Mouse (Mus musculus) forebrain, embryonic 16.5 days (tissue): ENCODE measurements around the gene Tmcc1. TPM values are rescaled to one million over a fixed set of nuclear protein-coding genes. Genes with fewer than 3 reads are reported as not detected.

ENCODE experiments used
- ATAC-seq: fragments of 200-750 bp; cut with Nextera tagmentation; 2 replicates; pipeline ENCODE4 v1.8.0; 2017; ENCODE audit warnings: mild to moderate bottlenecking, moderate library complexity
- H3K27ac ChIP-seq: fragments of 300-500 bp; sonication (generic); 2 replicates; pipeline ENCODE4 v1.5.1; 2014; ENCODE audit warnings: low read length, control low read depth
- H3K27me3 ChIP-seq: fragments of 300-500 bp; sonication (generic); replicated peaks from 2 replicates; pipeline ENCODE4 v1.6.1; 2014; ENCODE audit warnings: low read length; ENCODE audit not compliant: control insufficient read depth, insufficient read depth
- H3K36me3 ChIP-seq: fragments of 300-500 bp; sonication (generic); 2 replicates; pipeline ENCODE4 v1.6.1; 2014; ENCODE audit not compliant: control insufficient read depth, insufficient read depth
- H3K4me1 ChIP-seq: fragments of 300-500 bp; sonication (generic); replicated peaks from 2 replicates; pipeline ENCODE4 v1.6.1; 2014; ENCODE audit warnings: low read length; ENCODE audit not compliant: control insufficient read depth, insufficient read depth
- H3K4me2 ChIP-seq: fragments of 300-500 bp; sonication (generic); 2 replicates; pipeline ENCODE4 v1.6.1; 2014; ENCODE audit warnings: mild to moderate bottlenecking, low read length, control low read depth
- H3K4me3 ChIP-seq: fragments of 300-500 bp; sonication (generic); replicated peaks from 2 replicates; pipeline ENCODE4 v1.5.1; 2014; ENCODE audit warnings: mild to moderate bottlenecking, low read length, control low read depth
- H3K9ac ChIP-seq: fragments of 300-500 bp; sonication (generic); replicated peaks from 2 replicates; pipeline ENCODE4 v1.6.1; 2014; ENCODE audit warnings: low read depth, low read length, control low read depth
- H3K9me3 ChIP-seq: fragments of 300-500 bp; sonication (generic); 2 replicates; pipeline ENCODE4 v1.6.1; 2016; ENCODE audit warnings: low read length; ENCODE audit not compliant: control insufficient read depth
- WGBS: fragments of 180-500 bp; shearing (Covaris S2); extraction: QIAGEN DNeasy Blood & Tissue Kit; methylation state at CpG from one replicate; pipeline ENCODE4 v1.1.7; 2014; 5-methylcytosine and 5-hydroxymethylcytosine counted together
- polyA plus RNA-seq: library from polyadenylated mRNA; unstranded; fragments of >200 nt; fragmentation: Nextera tagmentation; extraction: Ambion mirVana; gene quantifications from 2 replicates; pipeline ENCODE4 v1.2.1, GENCODE M21; 2015

Tmcc1 gene
- polyA plus RNA-seq, 1 experiment from 2014 or later = 38.4 TPM

DNA sequence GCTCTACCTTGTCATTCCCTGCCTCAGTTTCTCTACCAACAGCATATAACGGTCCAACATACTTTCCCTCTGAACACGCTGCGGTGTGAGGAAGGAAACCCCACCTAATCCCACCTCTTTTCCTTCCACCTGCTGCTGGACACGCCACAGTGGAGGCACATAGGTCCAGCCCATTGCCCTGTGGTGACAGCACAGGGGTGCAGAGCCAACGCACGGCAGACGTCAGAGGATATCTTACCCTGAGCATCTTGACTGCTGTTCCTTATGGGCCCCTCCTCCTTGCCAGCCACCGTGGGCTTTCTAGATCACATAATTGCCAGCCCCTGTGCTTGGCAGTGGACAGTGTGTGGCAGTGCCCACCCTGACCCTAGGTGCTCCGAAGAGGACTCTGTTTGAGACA lies 202.8 kb downstream of the Tmcc1 start:
- ATAC-seq = no peak
- peaks cover 19% of the 10 kb centered on the region for H3K27me3 ChIP-seq
- H3K4me1 ChIP-seq = peaks cover 27% of the 10 kb centered on the region
- H3K36me3 ChIP-seq = no peaks in the 10 kb centered on the region
- no peak overlapping the region for H3K4me3 ChIP-seq
- no peak overlapping the region for H3K27ac ChIP-seq
- H3K9me3 ChIP-seq = no peaks in the 10 kb centered on the region
- peak overlapping the region; percentile 91; the same call in 1 of the 2 replicates for H3K4me2 ChIP-seq
- 80% methylated on average over 9 of the region's 9 CpGs for WGBS
- H3K9ac ChIP-seq = no peak overlapping the region

DNA sequence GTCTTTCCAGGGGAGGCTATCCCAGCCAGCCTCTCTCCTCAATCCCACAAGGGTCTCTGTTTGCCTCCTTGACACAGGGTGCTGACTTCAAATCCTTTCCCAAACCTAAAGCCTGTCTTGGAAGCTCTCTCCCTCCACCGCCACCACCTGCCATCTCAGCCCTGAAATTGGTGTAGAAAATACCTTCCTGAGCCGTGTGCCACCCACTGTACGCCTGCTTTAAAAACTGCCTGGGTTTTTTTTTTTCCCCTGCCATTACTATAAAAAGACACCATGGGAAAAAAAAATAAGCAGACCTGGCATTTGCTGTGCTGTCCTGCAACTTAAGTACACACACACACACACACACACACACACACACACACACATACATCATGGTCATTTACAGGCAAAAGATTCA lies 203.2 kb downstream of the Tmcc1 start:
- peaks cover 27% of the 10 kb centered on the region for H3K4me1 ChIP-seq
- H3K9ac ChIP-seq = no peak overlapping the region

DNA sequence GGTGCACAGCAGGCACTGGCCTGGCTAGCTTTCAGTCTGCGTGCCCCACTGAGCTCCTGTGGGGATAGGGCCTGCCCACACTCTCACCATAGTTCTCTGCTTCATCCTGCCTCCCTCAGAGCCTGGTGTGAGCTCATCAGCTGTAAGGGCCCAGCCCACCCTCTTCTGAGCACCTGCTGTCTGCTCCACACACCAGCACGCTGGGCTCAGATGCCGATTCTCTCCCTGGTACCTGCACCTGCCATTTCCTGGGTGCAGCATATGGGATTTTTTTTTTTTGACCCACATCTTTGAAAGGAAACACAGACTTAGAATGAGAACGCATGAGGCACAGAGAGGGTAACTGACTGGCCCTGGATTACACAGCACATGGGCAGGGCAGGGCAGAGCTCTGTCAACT lies 203.7 kb downstream of the Tmcc1 start:
- peak overlapping the region; percentile 23 for H3K4me2 ChIP-seq
- H3K36me3 ChIP-seq = no peaks in the 10 kb centered on the region
- no peak overlapping the region for H3K9ac ChIP-seq
- peaks cover 27% of the 10 kb centered on the region for H3K4me1 ChIP-seq
- no peak for ATAC-seq
- H3K9me3 ChIP-seq = no peaks in the 10 kb centered on the region
- H3K27me3 ChIP-seq = peaks cover 19% of the 10 kb centered on the region
- WGBS = 55% methylated on average over 4 of the region's 4 CpGs
- no peak overlapping the region for H3K27ac ChIP-seq
- H3K4me3 ChIP-seq = no peak overlapping the region

More for the DNA sequence above, 203.2 kb downstream of the Tmcc1 start:
- Histone ChIP-seq H3K9me3 (no peaks in the 10 kb centered on the region), H3K27me3 (peaks cover 19% of the 10 kb centered on the region), H3K4me2 (peak overlapping the region; percentile 23), H3K27ac (no peak overlapping the region), H3K4me3 (no peak overlapping the region), H3K36me3 (no peaks in the 10 kb centered on the region)
- ATAC-seq = no peak
- 70% methylated on average over 3 of the region's 3 CpGs for WGBS

- no peak for ATAC-seq
- no peak overlapping the region for H3K4me3 ChIP-seq
- H3K27ac ChIP-seq = no peak overlapping the region
- 76% methylated on average over 5 of the region's 5 CpGs for WGBS
- no peak overlapping the region for H3K9ac ChIP-seq
- H3K4me2 ChIP-seq = no peak overlapping the region
- H3K36me3 ChIP-seq = no peaks in the 10 kb centered on the region
- H3K4me1 ChIP-seq = peaks cover 23% of the 10 kb centered on the region
- H3K9me3 ChIP-seq = no peaks in the 10 kb centered on the region
- H3K27me3 ChIP-seq = peaks cover 19% of the 10 kb centered on the region
Observed at GRCm38 (mm10) chr6:115989032-115989431, 204.3 kb downstream of the Tmcc1 start.

GRCm38 (mm10) chr6:115987096-115987747 lies 206.1 kb downstream of the Tmcc1 start:
- ATAC-seq = no peak
- no peak overlapping the region for H3K4me3 ChIP-seq
- peaks cover under 1% of the 10 kb centered on the region; the same call in 1 of the 2 replicates for H3K27me3 ChIP-seq
- no peak overlapping the region for H3K9ac ChIP-seq
- H3K4me1 ChIP-seq = peaks cover 11% of the 10 kb centered on the region
- H3K36me3 ChIP-seq = no peaks in the 10 kb centered on the region
- 63% methylated on average over 9 of the region's 9 CpGs for WGBS
- H3K4me2 ChIP-seq = no peak overlapping the region
- H3K9me3 ChIP-seq = no peaks in the 10 kb centered on the region
- no peak overlapping the region for H3K27ac ChIP-seq

GRCm38 (mm10) chr6:115986472-115987095 lies 206.7 kb downstream of the Tmcc1 start:
- no peaks in the 10 kb centered on the region for H3K36me3 ChIP-seq
- H3K27me3 ChIP-seq = no peaks in the 10 kb centered on the region
- no peak for ATAC-seq
- WGBS = 47% methylated on average over 11 of the region's 12 CpGs
- no peak overlapping the region for H3K4me3 ChIP-seq
- no peak overlapping the region for H3K4me2 ChIP-seq
- H3K9me3 ChIP-seq = no peaks in the 10 kb centered on the region
- peaks cover 10% of the 10 kb centered on the region for H3K4me1 ChIP-seq
- no peak overlapping the region for H3K27ac ChIP-seq
- H3K9ac ChIP-seq = no peak overlapping the region

DNA sequence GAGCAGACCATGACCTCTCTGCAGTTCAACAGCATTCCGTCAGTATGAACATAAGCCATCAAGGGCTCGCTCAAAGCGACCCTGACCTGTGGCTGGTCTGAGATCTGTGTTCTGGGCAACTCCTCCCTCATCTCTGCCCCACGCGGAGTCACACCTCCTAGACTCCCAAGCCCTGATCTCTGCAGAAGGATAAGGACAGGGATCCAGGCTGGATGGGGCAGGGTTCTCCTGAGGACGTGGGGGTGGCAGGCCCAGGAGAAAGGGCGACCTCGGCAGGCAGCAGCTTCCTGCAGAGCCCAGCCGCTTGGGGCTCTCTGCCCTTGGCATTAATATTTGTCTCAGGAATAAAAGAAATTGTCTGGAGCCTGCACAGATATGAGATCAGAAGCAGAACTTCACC lies 207.7 kb downstream of the Tmcc1 start:
- Histone ChIP-seq H3K27me3 (no peaks in the 10 kb centered on the region), H3K9ac (no peak overlapping the region), H3K4me2 (no peak overlapping the region), H3K4me3 (no peak overlapping the region), H3K27ac (no peak overlapping the region), H3K9me3 (no peaks in the 10 kb centered on the region), H3K36me3 (no peaks in the 10 kb centered on the region), H3K4me1 (peaks cover 8% of the 10 kb centered on the region)
- WGBS = 69% methylated on average over 9 of the region's 9 CpGs
- no peak for ATAC-seq

DNA sequence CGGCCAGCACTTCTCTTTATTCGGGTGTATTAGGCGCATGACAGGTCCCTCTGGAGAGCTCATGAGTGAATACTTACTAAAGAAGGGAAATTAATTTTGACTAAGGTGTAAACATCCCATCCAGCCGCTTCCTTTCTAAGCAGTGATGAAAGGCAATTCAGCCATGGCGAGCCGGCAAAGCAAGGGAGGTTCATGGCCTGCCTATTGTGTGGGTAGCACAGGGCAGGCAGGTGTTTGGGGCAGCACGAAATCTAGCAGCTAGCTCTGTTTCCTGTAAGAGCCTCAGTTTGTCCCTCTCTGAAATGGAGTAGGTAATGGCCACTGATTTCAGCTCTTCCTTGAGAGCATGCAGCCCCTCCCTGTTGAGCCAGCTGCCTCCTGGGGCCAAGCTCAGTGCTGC lies 208.7 kb downstream of the Tmcc1 start:
- no peak for ATAC-seq

DNA sequence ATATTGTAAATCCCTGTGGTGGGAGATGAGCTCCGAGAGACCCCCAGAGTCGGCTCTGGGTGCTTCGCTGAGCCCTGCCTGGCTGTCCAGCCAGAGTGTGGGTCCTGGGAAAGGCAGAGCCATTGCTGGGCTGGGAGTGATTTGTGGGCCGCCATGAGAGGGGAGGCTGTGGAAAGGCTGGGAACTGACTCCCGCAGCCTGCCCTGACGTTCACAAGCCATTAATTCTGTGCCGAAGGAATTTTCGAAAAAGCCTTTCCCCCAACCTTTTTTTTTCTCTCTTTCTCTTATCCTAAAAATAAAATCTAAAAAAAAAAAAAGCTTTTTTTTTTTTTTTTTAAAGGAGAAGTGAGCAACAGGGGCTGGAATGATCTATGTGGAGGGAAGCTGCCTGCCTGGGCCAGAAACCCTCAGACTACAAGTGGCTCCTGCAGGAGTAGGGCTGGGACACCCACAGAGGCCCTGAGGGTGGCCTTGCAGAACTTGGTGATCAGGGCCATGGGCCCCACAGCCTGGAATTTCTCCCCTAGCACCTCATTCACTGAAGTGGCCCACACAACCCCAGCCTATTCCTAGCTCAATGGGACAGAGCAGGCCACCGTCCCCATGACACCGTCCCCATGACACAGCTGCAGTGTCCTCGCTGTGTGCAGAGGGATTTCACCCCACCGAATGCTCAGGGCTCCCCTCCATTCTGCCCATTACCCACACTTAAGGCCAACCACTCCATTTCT lies 209.8 kb downstream of the Tmcc1 start:
- H3K36me3 ChIP-seq = no peaks in the 10 kb centered on the region
- 66% methylated on average over 12 of the region's 12 CpGs for WGBS
- H3K9me3 ChIP-seq = no peaks in the 10 kb centered on the region
- H3K4me2 ChIP-seq = no peak overlapping the region
- no peak overlapping the region for H3K4me3 ChIP-seq
- no peak; the same call in 1 of the 2 replicates for ATAC-seq
- no peaks in the 10 kb centered on the region for H3K27me3 ChIP-seq
- peaks cover 8% of the 10 kb centered on the region for H3K4me1 ChIP-seq
- H3K27ac ChIP-seq = no peak overlapping the region
- no peak overlapping the region for H3K9ac ChIP-seq

More for the DNA sequence above, 208.7 kb downstream of the Tmcc1 start:
- 54% methylated on average over 7 of the region's 7 CpGs for WGBS
- Histone ChIP-seq H3K9ac (no peak overlapping the region), H3K27ac (no peak overlapping the region), H3K4me2 (no peak overlapping the region), H3K27me3 (no peaks in the 10 kb centered on the region), H3K4me1 (peaks cover 8% of the 10 kb centered on the region), H3K9me3 (no peaks in the 10 kb centered on the region), H3K4me3 (no peak overlapping the region), H3K36me3 (no peaks in the 10 kb centered on the region)
